ENCODE assay signal across 8 mouse cellular contexts in genomic region chr12:12261987-12262971, GRCm38 (mm10). TPM values are rescaled to one million over a fixed set of nuclear protein-coding genes. Genes with fewer than 3 reads are reported as not detected.
DNase-seq lines count a peak whose midpoint lies in the region; ATAC-seq and TF ChIP-seq lines count a peak whose summit lies in the region.

TSS of gene Fam49a (plus strand) at chr12:12262139.

- no peaks in the 10 kb centered on the region for H3K9me3 ChIP-seq in hindbrain, embryonic 13.5 days

- no peaks in the 10 kb centered on the region for H3K36me3 ChIP-seq in hindbrain, embryonic 13.5 days

- H3K4me2 ChIP-seq in hindbrain, embryonic 13.5 days: peak within 1 kb of the TSS; percentile 91

- H3K4me3 ChIP-seq in hindbrain, embryonic 13.5 days: peak within 1 kb of the TSS; percentile 76

- DNase-seq in Patski (ENCODE audit: low read depth, low spot score): no peak
- DNase-seq in cerebellum, postnatal 10 days: peak; percentile 85 to 89
- DNase-seq in frontal cortex, postnatal 36 days (ENCODE audit: low spot score in 2 of 2): peak; percentile 79 to 83
- peak; percentile 82 to 83 for DNase-seq in layer of hippocampus, postnatal 36 days
- DNase-seq in lung, postnatal 36 days: peak; percentile 80
- peak; percentile 29 for DNase-seq in retina, postnatal 7 days (ENCODE audit: low read depth, low spot score)
- peak; percentile 72 to 76 for DNase-seq in urinary bladder, adult 18-20 months (ENCODE audit: low spot score in 2 of 2)

- peak within 1 kb of the TSS; percentile 92 for H3K9ac ChIP-seq in hindbrain, embryonic 13.5 days

- no peak for TF ChIP-seq CTCF in Patski (IDR thresholded peaks at IDR 0.05)

- WGBS in hindbrain, embryonic 13.5 days: 1% methylated on average over 38 of the region's 62 CpGs

- CTCF ChIA-PET in Patski (lab: Charles Lee): interaction anchor here (0.8 kb wide), 1 partner anchor 86 kb away, joined by 3 read pairs; no protein-coding TSS in a partner anchor

- peaks cover 12% of the 10 kb centered on the region for H3K27me3 ChIP-seq in Patski
- H3K27me3 ChIP-seq in hindbrain, embryonic 13.5 days: 0 out of 2 replicates have a peak, but pooled peaks cover 2% of the 10 kb centered on the region

- peaks cover 48% of the 10 kb centered on the region for H3K4me1 ChIP-seq in hindbrain, embryonic 13.5 days (replicated peaks)

- peak within 1 kb of the TSS; percentile 67 for H3K27ac ChIP-seq in hindbrain, embryonic 13.5 days

- POLR2A ChIA-PET in Patski (lab: Charles Lee): no interaction called here

- in situ Hi-C loops in Patski (cut with MboI; ENCODE audit: low pct_unique_long_range_greater_than_20kb): no loop called here

- peak; percentile 77 for ATAC-seq in Patski
- ATAC-seq in hindbrain, embryonic 13.5 days (ENCODE audit: low FRiP score): peak; percentile 89

RNA-seq across cellular contexts. Expression of gene Fam49a, which starts in this region (rescaled TPM):
- polyA plus RNA-seq in Patski (2021): 2.7 TPM
- 30.9 and 31.1 TPM in 2 replicates for polyA plus RNA-seq in hindbrain, embryonic 13.5 days (2015; fragmentation: Nextera tagmentation; extraction: Ambion mirVana)
- total RNA-seq in layer of hippocampus, postnatal 36 days (2021): 100 to 1,000 TPM; 173 to 178 TPM
